Mouse (Mus musculus): Measurements from ENCODE around the gene Yars. TPM values are rescaled to one million over a fixed set of nuclear protein-coding genes. Genes with fewer than 3 reads are reported as not detected.
A peak's percentile ranks its signal among the peaks of the same experiment; 100 is the strongest.

Gene Yars
- total and polyA plus RNA-seq, 3 experiments: 89.5 to 539 (median 179) TPM

DNA sequence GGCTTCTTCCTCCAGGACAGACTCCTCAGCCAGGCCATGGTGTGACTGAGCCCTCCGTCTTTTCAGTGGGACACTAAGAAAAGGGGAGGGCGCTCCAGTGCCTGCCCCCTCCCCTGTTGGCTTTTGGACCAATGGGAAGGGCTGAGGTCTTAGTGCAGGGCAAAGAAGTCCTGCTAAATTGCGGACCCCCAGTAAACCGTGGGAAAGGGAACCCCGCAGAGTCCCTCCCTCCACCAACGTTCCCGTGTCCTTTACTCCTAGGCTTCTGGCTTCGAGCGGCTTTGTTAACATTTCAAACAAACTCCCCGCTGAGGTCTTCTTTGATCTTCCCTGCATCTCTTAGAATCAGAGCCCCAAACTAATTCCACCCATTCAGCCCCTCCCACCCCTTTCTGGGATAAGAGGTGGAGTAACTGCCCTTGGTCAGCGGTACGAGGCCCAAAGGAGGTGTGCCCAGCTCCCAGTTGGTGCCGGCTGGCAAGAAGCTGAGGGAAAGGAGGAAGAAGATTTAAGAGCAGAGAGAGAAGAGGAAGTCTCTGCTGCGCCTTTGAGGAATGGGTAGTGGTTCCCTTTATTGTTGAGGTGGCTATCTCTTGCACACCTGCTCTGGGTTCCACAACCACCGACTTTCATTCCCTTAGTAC is 62.0 kb downstream of the Yars start (continued):
- 0 out of 2 replicates have a peak, but pooled peaks have one; percentile 17 for TF ChIP-seq HCFC1 (IDR thresholded peaks at IDR 0.05; ENCODE audit: low read depth, low read length)
- TF ChIP-seq TCF12 (IDR thresholded peaks at IDR 0.05; ENCODE audit: low read depth, low read length): peak; percentile 54; the same call in 1 of the 2 replicates
- no peak for TF ChIP-seq CTCF (IDR thresholded peaks at IDR 0.05 in 2 of 3, conservative IDR thresholded peaks at IDR 0.05 in 1 of 3; ENCODE audit: control insufficient read depth in 1 of 3, insufficient read depth in 1 of 3, low read depth in 2 of 3, low read length in 3 of 3, poor library complexity in 1 of 3, severe bottlenecking in 1 of 3)
- TF ChIP-seq ZNF384 (IDR thresholded peaks at IDR 0.05; ENCODE audit: low read depth, low read length): no peak
- TF ChIP-seq MYC (IDR thresholded peaks at IDR 0.05; ENCODE audit: low read depth, low read length): no peak
- TF ChIP-seq ZC3H11A (IDR thresholded peaks at IDR 0.05; ENCODE audit: low read depth, low read length): 0 out of 2 replicates have a peak, but pooled peaks have one; percentile 6
- TF ChIP-seq SIN3A (IDR thresholded peaks at IDR 0.05; ENCODE audit: low read length): no peak; the same call in 1 of the 2 replicates
- TF ChIP-seq ZMIZ1 (IDR thresholded peaks at IDR 0.05; ENCODE audit: low read depth, low read length): no peak
- TF ChIP-seq EP300 (IDR thresholded peaks at IDR 0.05; ENCODE audit: low read depth in 1 of 2, low read length in 2 of 2): peak; percentile 63 to 85
- 0 out of 4 replicates have a peak, but pooled peaks of 1 of the 2 experiments have one; percentile 14 for TF ChIP-seq POLR2A (IDR thresholded peaks at IDR 0.05; ENCODE audit: control insufficient read depth in 1 of 2, insufficient read depth in 1 of 2, low read depth in 1 of 2, low read length in 2 of 2, poor library complexity in 1 of 2)
- TF ChIP-seq USF2 (IDR thresholded peaks at IDR 0.05; ENCODE audit: borderline replicate concordance in 1 of 2, insufficient read depth in 1 of 2, low read depth in 1 of 2, low read length in 2 of 2): no peak
- peak; percentile 57 for TF ChIP-seq GATA1 (IDR thresholded peaks at IDR 0.05; ENCODE audit: low read depth, low read length)
- no peak for TF ChIP-seq NRF1 (IDR thresholded peaks at IDR 0.05; ENCODE audit: insufficient read depth, low read depth, low read length, poor library complexity, severe bottlenecking)

DNA sequence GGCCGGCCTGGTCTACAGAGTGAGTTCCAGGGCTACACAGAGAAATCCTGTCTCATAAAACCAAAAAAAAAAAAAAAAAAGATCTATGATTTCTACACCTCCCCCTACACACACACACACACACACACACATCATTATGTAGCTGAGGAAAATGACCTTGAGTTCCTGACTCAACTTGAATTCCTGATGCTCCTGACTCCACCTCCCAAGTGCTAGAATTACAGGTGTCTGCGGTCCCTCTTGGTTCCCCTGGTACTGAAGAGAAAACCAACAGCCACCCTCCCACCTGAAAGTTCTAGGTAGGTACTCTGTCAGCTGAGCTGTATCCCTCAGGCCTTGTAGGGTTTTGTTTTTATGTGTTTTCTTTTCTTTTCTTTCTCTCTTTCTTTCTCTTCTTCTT is 62.9 kb downstream of the Yars start:
- Histone ChIP-seq H3K4me1 (ENCODE audit: control insufficient read depth in 1 of 2, insufficient read depth in 2 of 2, low read length in 2 of 2) (peaks cover 18 to 47% of the 10 kb centered on the region in 2 experiments), H3K27ac (ENCODE audit: control insufficient read depth, low read depth, low read length) (no peak overlapping the region), H3K79me2 (ENCODE audit: control insufficient read depth, insufficient read depth, low read length, poor library complexity) (no peaks in the 10 kb centered on the region), H3K9me3 (replicated peaks; ENCODE audit: insufficient read depth, low read length) (no peaks in the 10 kb centered on the region), H3K9ac (ENCODE audit: control insufficient read depth, low read depth, low read length, poor library complexity, severe bottlenecking) (no peak overlapping the region), H3K36me3 (ENCODE audit: control insufficient read depth in 1 of 2, insufficient read depth in 2 of 2, low read length in 2 of 2) (peaks cover 0 to 15% of the 10 kb centered on the region in 2 experiments; a peak in 2 of 4 replicates), H3K4me3 (ENCODE audit: control insufficient read depth in 1 of 2, insufficient read depth in 1 of 2, low read depth in 2 of 2, low read length in 2 of 2) (no peak overlapping the region), H3K27me3 (ENCODE audit: control insufficient read depth in 1 of 2, insufficient read depth in 2 of 2, low read length in 2 of 2) (no peaks in the 10 kb centered on the region)
- TF ChIP-seq ELF1 (IDR thresholded peaks at IDR 0.05; ENCODE audit: low read depth, low read length) (no peak), POLR2A (IDR thresholded peaks at IDR 0.05; ENCODE audit: control insufficient read depth in 1 of 2, insufficient read depth in 1 of 2, low read depth in 1 of 2, low read length in 2 of 2, poor library complexity in 1 of 2) (no peak), ZNF384 (IDR thresholded peaks at IDR 0.05; ENCODE audit: low read depth, low read length) (no peak), MAZ (IDR thresholded peaks at IDR 0.05; ENCODE audit: low read depth, low read length) (no peak), ZC3H11A (IDR thresholded peaks at IDR 0.05; ENCODE audit: low read depth, low read length) (no peak), CTCF (IDR thresholded peaks at IDR 0.05 in 2 of 3, conservative IDR thresholded peaks at IDR 0.05 in 1 of 3; ENCODE audit: control insufficient read depth in 1 of 3, insufficient read depth in 1 of 3, low read depth in 2 of 3, low read length in 3 of 3, poor library complexity in 1 of 3, severe bottlenecking in 1 of 3) (no peak), NELFE (IDR thresholded peaks at IDR 0.05; ENCODE audit: low read depth, low read length) (no peak), MYB (IDR thresholded peaks at IDR 0.05; ENCODE audit: low read depth, low read length) (no peak), ETS1 (IDR thresholded peaks at IDR 0.05; ENCODE audit: low read depth, low read length) (no peak), ZMIZ1 (IDR thresholded peaks at IDR 0.05; ENCODE audit: low read depth, low read length) (no peak), JUND (IDR thresholded peaks at IDR 0.05; ENCODE audit: low read depth, low read length) (no peak), ZKSCAN1 (IDR thresholded peaks at IDR 0.05; ENCODE audit: low read depth, low read length) (no peak), POLR2AphosphoS2 (IDR thresholded peaks at IDR 0.05; ENCODE audit: low read length) (no peak), SMC3 (IDR thresholded peaks at IDR 0.05; ENCODE audit: low read depth, low read length) (no peak)
- DNase-seq (ENCODE audit: low read depth, low spot score): no peak

All from MEL (cell line).